Mouse (Mus musculus) midbrain, embryonic 15.5 days (tissue): ENCODE measurements at regions not wholly inside any gene's neighbourhood (a gene's known extent, or its start where the extent isn't known, plus 50 kb on each side); places are given as distances from the start of the nearest gene placed in this dataset.

ENCODE experiments used
- ATAC-seq: fragments of 200-750 bp; cut with Nextera tagmentation; replicated peaks from 2 replicates; pipeline ENCODE4 v1.8.0; 2017; ENCODE audit warnings: moderate TSS enrichment
- H3K27ac ChIP-seq: fragments of 300-500 bp; sonication (generic); 2 replicates; pipeline ENCODE4 v1.5.1; 2015; ENCODE audit warnings: mild to moderate bottlenecking, inconsistent platforms
- H3K27me3 ChIP-seq: fragments of 300-500 bp; sonication (generic); replicated peaks from 2 replicates; pipeline ENCODE4 v1.6.1; 2015; ENCODE audit warnings: inconsistent platforms
- H3K36me3 ChIP-seq: fragments of 300-500 bp; sonication (generic); replicated peaks from 2 replicates; pipeline ENCODE4 v1.6.1; 2015; ENCODE audit warnings: inconsistent platforms
- H3K4me1 ChIP-seq: fragments of 300-500 bp; sonication (generic); 2 replicates; pipeline ENCODE4 v1.6.1; 2015; ENCODE audit warnings: inconsistent platforms
- H3K4me2 ChIP-seq: fragments of 300-500 bp; sonication (generic); 2 replicates; pipeline ENCODE4 v1.6.1; 2015; ENCODE audit warnings: inconsistent platforms, mild to moderate bottlenecking, moderate library complexity
- H3K4me3 ChIP-seq: fragments of 300-500 bp; sonication (generic); 2 replicates; pipeline ENCODE4 v1.5.1; 2015; ENCODE audit warnings: mild to moderate bottlenecking, inconsistent platforms
- H3K9ac ChIP-seq: fragments of 300-500 bp; sonication (generic); 2 replicates; pipeline ENCODE4 v1.6.1; 2015; ENCODE audit warnings: mild to moderate bottlenecking, inconsistent platforms
- H3K9me3 ChIP-seq: fragments of 300-500 bp; sonication (generic); 2 replicates; pipeline ENCODE4 v1.6.1; 2016; ENCODE audit warnings: inconsistent platforms
- WGBS: fragments of 180-500 bp; shearing (Covaris S2); methylation state at CpG from one replicate; pipeline ENCODE4 v1.1.7; 2015; ENCODE audit warnings: mixed read lengths; 5-methylcytosine and 5-hydroxymethylcytosine counted together

DNA sequence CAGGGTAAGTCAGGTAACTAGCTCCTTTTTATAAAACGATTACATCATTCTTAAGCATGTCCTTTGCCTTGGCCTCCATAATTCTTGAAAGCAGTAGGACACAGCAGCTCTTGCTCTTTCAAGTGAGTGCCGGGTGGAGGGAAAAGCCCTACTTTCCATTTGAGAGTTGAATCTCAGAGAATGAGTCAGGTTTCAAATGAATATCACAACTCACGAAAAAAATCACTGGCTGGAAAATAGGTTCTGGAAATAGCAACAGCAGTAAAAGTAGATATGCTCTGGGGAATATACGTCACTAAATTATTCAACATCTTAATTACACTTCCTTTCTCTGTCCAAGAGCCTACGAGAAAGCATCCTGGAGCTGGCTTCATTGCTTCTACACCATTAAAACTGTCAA, 250.5 kb downstream of the Kcnc2 start:
- ATAC-seq = no peak
- 83% methylated on average over 5 of the region's 5 CpGs for WGBS
- H3K4me1 ChIP-seq = no peaks in the 10 kb centered on the region

DNA sequence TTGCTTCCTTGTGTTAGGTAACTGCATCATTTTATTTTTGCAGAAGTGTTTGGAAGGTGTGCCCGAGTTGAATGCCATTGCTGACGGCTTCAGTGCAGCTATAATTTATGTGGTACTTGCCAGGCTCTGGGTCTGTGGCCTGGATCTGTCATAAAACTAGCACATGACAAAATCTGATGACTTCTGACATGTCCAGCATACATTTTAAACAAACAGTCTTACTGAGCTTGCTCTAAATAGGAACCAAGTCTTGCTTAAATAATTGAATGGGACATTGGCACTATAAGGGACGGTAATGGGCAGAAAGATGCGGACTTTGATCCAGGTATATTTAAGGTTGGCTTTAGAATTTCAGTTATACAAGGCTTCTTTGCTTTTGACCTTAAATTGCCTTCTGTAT, 272.1 kb downstream of the Kcnc2 start:
- Histone ChIP-seq H3K27me3 (no peaks in the 10 kb centered on the region), H3K4me2 (no peak overlapping the region), H3K9me3 (no peaks in the 10 kb centered on the region), H3K4me1 (no peaks in the 10 kb centered on the region), H3K9ac (no peak overlapping the region), H3K36me3 (no peaks in the 10 kb centered on the region), H3K27ac (no peak overlapping the region), H3K4me3 (no peak overlapping the region)
- no peak for ATAC-seq
- WGBS = 90% methylated on average over 4 of the region's 4 CpGs

More for the DNA sequence above, 250.5 kb downstream of the Kcnc2 start:
- Histone ChIP-seq H3K27ac (no peak overlapping the region), H3K4me2 (no peak overlapping the region), H3K4me3 (no peak overlapping the region), H3K36me3 (no peaks in the 10 kb centered on the region), H3K9ac (no peak overlapping the region), H3K27me3 (no peaks in the 10 kb centered on the region), H3K9me3 (no peaks in the 10 kb centered on the region)

DNA sequence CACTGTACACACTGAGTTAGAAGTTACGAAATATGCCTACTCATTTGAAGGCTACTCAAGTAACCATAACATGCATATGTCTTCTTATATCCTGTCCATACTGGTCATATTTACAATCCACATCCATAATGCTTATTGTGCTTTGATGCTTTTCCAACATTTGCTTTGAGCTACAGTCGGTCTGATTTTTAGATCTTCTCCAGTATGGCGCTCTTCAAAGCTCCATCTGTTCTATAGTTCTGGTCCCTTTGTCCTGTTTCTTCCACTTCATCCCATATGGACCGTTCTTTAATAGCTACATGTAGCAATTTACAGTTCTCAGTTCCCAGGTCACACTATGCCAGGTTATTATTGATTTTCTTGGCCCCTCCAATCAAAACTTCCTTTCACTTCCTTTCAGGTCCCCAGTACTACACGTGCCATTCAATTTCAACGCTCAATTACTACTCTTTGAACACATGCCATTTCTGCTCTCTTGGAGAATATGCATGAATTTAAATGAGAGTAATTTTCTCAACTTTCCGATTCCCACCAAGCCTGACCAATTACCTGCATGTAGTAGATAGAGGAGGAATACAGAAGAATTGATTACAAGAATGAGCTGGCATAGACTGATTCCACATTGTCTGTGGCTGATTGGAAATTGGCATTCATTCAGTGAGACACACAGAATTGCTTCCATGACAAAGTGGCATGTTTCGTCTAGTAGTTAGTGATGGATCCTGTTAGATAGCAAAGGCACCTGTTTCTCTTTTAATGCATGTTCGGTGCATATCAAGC, 301.0 kb downstream of the Kcnc2 start:
- H3K9me3 ChIP-seq = no peaks in the 10 kb centered on the region
- ATAC-seq = peak; percentile 63
- H3K9ac ChIP-seq = no peak overlapping the region
- H3K27ac ChIP-seq = no peak overlapping the region
- H3K36me3 ChIP-seq = no peaks in the 10 kb centered on the region
- H3K27me3 ChIP-seq = no peaks in the 10 kb centered on the region
- no peaks in the 10 kb centered on the region for H3K4me1 ChIP-seq
- H3K4me3 ChIP-seq = no peak overlapping the region
- H3K4me2 ChIP-seq = no peak overlapping the region
- 74% methylated on average over 9 of the region's 9 CpGs for WGBS

DNA sequence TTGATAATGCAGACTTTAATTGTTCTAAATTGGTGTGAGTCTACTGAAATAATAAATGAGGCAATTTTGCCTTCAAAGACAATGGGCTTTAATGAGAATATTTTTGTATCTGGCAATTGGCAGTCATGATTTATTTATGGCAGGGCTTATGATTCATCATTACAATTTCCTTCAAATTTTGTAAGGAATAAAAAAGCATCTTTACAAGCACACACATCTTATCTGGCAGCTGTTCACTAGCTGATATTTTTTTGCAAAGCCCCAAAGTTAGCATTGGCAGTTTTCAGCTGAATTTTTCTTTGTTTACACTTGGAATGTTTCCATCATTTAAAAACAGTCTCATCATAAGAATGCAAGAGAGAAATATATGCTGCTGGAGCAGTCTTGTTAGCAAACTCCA, 301.6 kb downstream of the Kcnc2 start:
- H3K9ac ChIP-seq = no peak overlapping the region
- H3K4me3 ChIP-seq = no peak overlapping the region
- no peak overlapping the region for H3K4me2 ChIP-seq
- H3K27me3 ChIP-seq = no peaks in the 10 kb centered on the region
- H3K36me3 ChIP-seq = no peaks in the 10 kb centered on the region
- no peaks in the 10 kb centered on the region for H3K9me3 ChIP-seq
- no peak overlapping the region for H3K27ac ChIP-seq
- ATAC-seq = no peak
- H3K4me1 ChIP-seq = no peaks in the 10 kb centered on the region

DNA sequence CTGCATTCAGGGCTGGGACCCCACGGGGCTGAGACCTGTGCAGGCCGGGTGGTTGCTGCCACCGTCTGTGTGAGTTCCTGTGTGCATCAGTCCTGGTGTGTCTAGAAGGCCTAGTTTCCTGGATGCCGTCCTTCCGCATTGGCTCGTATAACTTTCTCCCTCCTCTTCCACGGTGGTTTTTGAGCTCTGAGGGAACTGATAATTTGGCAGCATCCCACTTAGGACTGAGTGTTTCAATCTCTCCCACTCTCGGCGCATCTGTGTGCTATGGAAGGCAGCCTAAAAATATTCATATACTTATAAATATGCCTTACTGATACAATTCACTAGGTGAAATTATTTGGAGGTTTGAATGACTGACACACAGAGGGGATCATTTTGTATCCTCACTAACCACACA, 314.0 kb downstream of the Kcnc2 start:
- no peak overlapping the region for H3K4me3 ChIP-seq
- WGBS = 89% methylated on average over 9 of the region's 9 CpGs
- H3K36me3 ChIP-seq = no peaks in the 10 kb centered on the region
- no peak overlapping the region for H3K4me2 ChIP-seq
- H3K4me1 ChIP-seq = no peaks in the 10 kb centered on the region
- H3K27ac ChIP-seq = no peak overlapping the region
- H3K9ac ChIP-seq = no peak overlapping the region
- no peaks in the 10 kb centered on the region for H3K27me3 ChIP-seq
- H3K9me3 ChIP-seq = no peaks in the 10 kb centered on the region
- ATAC-seq = no peak

DNA sequence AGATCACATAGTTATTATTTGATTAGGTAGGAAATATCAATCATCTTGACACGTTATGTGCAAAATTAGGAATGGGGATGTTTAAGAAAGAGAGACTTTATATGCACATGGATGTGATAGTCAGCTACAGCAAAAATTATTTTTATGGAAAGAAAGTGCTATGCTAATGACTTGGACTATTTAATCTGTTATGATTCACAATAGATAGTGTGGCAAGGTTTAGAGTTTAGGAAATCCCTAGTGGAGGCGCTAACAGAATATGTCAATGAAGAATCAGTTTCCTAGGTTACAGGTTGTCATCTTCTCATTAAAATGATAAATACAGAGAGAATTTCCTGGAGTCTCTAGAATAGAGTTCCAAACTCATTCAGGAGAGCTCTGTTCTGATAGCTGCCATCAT, 323.4 kb downstream of the Kcnc2 start:
- H3K4me3 ChIP-seq = no peak overlapping the region
- WGBS = 79% methylated on average over 2 of the region's 2 CpGs
- H3K4me1 ChIP-seq = no peaks in the 10 kb centered on the region
- no peaks in the 10 kb centered on the region for H3K36me3 ChIP-seq
- no peak overlapping the region for H3K4me2 ChIP-seq
- H3K27ac ChIP-seq = no peak overlapping the region
- no peaks in the 10 kb centered on the region for H3K27me3 ChIP-seq
- H3K9ac ChIP-seq = no peak overlapping the region
- no peaks in the 10 kb centered on the region for H3K9me3 ChIP-seq
- ATAC-seq = no peak

DNA sequence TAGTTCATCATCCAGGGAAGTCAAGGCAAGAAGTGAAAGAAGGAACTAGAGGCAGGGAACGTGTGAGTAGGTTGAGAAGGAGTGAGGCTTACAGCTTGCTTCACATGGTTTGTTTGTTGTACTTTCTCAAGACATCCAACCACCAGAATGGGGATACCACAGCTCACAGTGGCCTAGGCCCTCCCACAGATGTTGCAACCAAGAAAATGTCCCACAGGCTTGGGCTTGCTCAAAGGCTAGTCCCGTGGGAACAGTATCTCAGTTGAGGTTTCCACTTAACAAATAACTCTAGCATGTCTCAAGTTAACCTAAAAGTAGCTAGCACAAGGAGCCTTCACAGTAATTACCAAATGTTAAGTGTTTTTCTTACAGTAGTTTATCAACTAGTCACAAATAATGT, 323.2 kb downstream of the Atxn7l3b start:
- ATAC-seq = no peak
- no peaks in the 10 kb centered on the region for H3K27me3 ChIP-seq
- no peak overlapping the region for H3K4me2 ChIP-seq
- 75% methylated on average over 2 of the region's 2 CpGs for WGBS
- H3K27ac ChIP-seq = no peak overlapping the region
- H3K36me3 ChIP-seq = no peaks in the 10 kb centered on the region
- no peaks in the 10 kb centered on the region for H3K4me1 ChIP-seq
- no peaks in the 10 kb centered on the region for H3K9me3 ChIP-seq
- no peak overlapping the region for H3K4me3 ChIP-seq
- H3K9ac ChIP-seq = no peak overlapping the region

DNA sequence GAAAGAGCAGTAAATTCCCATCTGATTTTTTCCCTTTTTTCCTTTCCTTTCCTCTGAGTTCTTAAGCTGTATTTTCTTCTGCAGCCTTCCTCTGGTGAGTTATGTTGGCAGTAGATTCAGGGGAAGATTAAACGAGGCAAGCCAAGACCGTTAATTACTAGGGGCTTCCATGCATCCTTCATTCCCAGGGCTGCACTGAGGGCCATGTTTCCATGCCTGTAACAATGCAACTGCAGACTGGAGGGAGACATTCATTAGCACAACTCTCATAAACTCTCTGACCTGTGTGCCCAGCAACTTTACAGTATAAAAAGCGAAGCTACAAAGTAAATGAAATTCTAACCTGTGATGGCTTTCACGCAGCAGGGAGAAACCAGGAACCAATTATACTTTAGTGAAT, 321.2 kb downstream of the Atxn7l3b start:
- no peak overlapping the region for H3K4me3 ChIP-seq
- ATAC-seq = no peak
- WGBS = 67% methylated on average over 4 of the region's 4 CpGs
- no peak overlapping the region for H3K27ac ChIP-seq
- H3K9me3 ChIP-seq = no peaks in the 10 kb centered on the region
- H3K9ac ChIP-seq = no peak overlapping the region
- no peak overlapping the region for H3K4me2 ChIP-seq
- no peaks in the 10 kb centered on the region for H3K27me3 ChIP-seq
- H3K36me3 ChIP-seq = no peaks in the 10 kb centered on the region
- H3K4me1 ChIP-seq = no peaks in the 10 kb centered on the region

DNA sequence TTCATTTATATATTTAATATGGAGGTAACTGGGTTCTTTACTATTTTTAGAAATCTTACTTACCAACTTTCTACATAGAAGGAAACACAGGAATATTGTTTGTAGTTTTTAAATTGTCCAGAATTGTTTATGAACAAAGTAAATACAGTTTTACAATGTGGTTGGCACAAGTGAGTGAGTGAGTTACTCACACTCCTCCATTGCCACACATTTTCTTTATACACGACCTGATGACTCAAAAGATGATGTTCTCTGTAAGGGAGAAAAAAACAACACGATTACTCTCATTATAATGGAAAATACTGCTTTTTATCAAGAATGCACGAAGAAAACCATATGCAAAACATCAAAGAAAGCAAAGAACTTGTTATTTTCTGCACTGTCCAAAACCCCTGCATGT, 317.1 kb downstream of the Atxn7l3b start:
- H3K4me1 ChIP-seq = no peaks in the 10 kb centered on the region
- H3K36me3 ChIP-seq = no peaks in the 10 kb centered on the region
- no peaks in the 10 kb centered on the region for H3K9me3 ChIP-seq
- no peak overlapping the region for H3K4me2 ChIP-seq
- no peak overlapping the region for H3K9ac ChIP-seq
- H3K4me3 ChIP-seq = no peak overlapping the region
- no peaks in the 10 kb centered on the region for H3K27me3 ChIP-seq
- H3K27ac ChIP-seq = no peak overlapping the region
- ATAC-seq = no peak
- WGBS = 75% methylated on average over 3 of the region's 3 CpGs

DNA sequence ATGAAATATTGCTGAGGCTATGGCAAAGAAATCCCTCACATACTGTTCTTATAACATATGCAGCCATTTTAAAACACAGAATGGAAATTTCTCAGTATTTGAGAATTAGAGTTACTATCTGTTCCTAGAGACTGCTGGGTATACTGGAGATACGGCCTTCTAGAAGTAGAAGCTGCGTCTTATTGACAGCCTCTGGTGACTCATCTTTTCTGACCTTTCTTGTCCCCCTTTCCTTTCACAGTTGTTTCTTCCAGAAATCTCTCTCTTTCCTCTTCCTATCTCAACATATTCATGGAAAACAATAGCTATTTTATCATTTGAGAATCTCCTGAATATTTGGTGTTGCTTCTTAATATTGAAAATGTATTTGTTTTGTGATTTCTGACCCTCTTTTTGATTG, 315.1 kb downstream of the Atxn7l3b start:
- Histone ChIP-seq H3K4me3 (no peak overlapping the region), H3K9me3 (no peaks in the 10 kb centered on the region), H3K36me3 (no peaks in the 10 kb centered on the region), H3K9ac (no peak overlapping the region), H3K27me3 (no peaks in the 10 kb centered on the region), H3K4me2 (no peak overlapping the region), H3K27ac (no peak overlapping the region), H3K4me1 (no peaks in the 10 kb centered on the region)
- ATAC-seq = no peak
- 92% methylated on average over 2 of the region's 2 CpGs for WGBS

DNA sequence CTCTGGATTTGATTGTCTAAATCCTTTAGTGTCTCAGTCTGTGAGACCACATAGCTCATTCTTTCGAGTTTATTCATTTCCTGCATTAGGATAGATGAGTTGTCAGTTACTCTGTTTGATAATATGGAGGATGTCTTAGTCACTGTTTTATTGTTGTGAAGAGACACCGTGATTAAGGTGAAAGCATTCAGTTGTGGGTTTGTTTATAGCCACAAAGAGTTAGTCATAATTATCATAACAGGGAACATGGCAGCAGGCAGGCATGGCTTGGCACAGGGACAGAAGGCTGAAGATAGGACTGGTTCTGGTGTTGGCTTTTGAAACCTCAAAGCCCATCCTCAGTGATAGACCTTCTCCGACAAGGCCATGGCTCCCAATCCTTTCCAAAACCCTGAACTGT, 314.6 kb downstream of the Atxn7l3b start:
- Histone ChIP-seq H3K4me3 (no peak overlapping the region), H3K4me1 (no peaks in the 10 kb centered on the region), H3K27me3 (no peaks in the 10 kb centered on the region), H3K9me3 (no peaks in the 10 kb centered on the region), H3K27ac (no peak overlapping the region), H3K36me3 (no peaks in the 10 kb centered on the region), H3K9ac (no peak overlapping the region), H3K4me2 (no peak overlapping the region)
- WGBS = 86% methylated on average over 3 of the region's 3 CpGs
- ATAC-seq = no peak

DNA sequence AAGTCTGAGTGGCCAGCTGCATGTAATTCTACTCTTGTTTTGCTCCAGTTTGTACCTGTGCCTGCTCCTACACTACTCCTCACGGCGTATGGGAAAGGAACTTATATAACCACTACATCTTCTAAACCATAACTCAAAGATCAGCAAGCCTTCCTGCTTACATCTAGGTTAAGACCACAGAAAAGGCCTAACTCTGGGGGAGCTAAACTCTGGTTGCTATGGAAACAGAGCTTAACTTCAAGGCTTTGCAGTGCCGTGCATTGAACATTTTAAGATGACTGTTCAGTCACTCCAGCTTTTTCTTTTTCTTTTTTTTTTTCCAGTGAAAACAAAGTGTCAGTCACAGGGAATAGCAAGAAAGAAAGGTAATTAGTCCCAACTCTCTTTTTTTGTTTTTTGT, 309.1 kb downstream of the Atxn7l3b start:
- Histone ChIP-seq H3K9me3 (no peaks in the 10 kb centered on the region), H3K4me2 (no peak overlapping the region), H3K9ac (no peak overlapping the region), H3K4me1 (peaks cover 4% of the 10 kb centered on the region; the same call in 1 of the 2 replicates), H3K27ac (no peak overlapping the region), H3K27me3 (no peaks in the 10 kb centered on the region), H3K4me3 (no peak overlapping the region), H3K36me3 (no peaks in the 10 kb centered on the region)
- peak; percentile 91 for ATAC-seq
- WGBS = 45% methylated on average over 3 of the region's 3 CpGs

DNA sequence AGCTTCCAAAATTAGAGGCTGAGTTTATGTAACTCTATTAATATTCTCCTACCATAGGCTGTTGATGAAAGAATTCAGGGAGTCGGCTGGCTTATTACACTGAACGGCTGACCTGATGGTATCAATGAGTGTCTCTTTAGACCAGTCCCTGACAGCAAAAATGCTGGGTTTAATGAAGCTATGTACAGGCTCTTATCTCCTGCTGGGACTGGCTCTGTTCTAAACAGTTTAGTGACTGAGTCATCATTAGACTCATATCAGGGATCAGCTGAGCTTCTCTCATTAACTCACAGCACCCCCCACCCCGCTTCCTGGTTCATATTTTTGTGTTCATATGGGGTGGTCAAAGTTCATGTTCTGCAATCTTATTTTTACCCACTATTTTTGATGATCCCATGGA, 299.0 kb downstream of the Atxn7l3b start:
- Histone ChIP-seq H3K27me3 (no peaks in the 10 kb centered on the region), H3K4me3 (no peak overlapping the region), H3K4me2 (no peak overlapping the region), H3K36me3 (no peaks in the 10 kb centered on the region), H3K4me1 (no peaks in the 10 kb centered on the region), H3K27ac (no peak overlapping the region), H3K9me3 (no peaks in the 10 kb centered on the region), H3K9ac (no peak overlapping the region)
- WGBS = 68% methylated on average over 3 of the region's 3 CpGs
- ATAC-seq = no peak
